Mouse (Mus musculus) layer of hippocampus, adult 11-12 months (tissue): Measurements from ENCODE around the gene Syce2.
A peak's percentile ranks its signal among the peaks of the same experiment; 100 is the strongest.

Experiments used
- DNase-seq: peaks from one replicate; pipeline ENCODE4 v3.0.0; 2022; ENCODE audit warnings: low spot score

Gene Syce2

DNA sequence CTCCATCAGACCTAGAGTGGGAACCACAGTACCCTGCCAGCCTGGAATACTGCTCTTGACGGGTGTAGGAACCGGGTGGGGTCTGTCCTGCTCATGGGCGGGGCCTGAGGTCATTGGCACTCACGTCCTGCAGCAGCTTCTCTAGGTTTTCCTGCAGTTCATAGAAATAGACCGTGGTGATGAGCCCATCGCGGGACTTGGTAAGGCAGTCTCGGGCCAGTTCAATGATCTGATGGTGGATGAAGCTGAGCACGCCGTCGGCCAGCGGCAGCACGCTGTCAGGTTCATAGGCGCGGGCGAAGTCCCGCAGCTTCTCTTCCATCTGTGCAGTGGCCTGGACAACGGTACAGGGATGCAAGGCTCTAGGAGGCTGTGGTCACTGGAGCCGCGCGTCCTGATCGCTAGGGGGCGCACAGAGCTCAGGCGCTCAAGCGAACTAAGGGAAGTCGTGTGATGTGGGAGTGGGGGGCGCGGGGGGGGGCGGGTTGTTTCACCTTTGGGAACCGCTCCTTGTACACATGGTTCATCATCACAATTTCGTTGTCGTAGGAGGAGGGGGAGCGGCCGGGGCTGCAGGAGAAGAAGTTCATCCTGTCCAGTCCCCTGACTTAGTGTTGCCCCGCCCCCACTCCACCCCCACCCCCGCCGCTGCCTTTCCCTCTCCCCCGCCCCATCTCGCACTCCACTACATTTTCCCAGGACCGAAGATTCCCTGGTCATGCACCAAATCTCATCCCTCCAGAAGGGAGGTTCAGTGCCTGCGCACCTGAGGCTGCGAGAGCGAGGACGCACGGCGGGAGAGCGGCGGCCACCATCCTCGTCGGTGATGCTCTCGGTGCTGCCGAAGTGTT is 56.8 kb downstream of the Syce2 start:
- DNase-seq, result peak; percentile 75

DNA sequence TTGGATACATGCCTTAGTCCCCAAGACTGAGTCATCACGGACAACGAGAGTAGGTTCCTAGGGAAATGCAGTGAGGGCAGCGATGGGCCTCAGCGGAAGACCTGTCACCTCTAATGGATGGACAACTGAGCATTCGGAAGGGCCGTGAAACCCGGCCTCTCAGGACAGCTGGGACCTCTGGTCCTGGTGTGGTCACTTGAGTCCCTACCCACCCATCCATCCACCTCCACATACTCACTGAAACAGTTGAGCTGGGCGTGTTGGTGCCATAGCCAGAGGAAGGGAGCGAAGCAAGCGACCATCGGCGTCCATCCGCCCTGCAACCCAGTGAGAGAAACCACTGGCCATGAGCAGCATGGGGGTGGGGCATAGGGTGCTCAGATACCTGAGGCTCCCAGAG is 58.7 kb downstream of the Syce2 start:
- DNase-seq, result no peak

DNA sequence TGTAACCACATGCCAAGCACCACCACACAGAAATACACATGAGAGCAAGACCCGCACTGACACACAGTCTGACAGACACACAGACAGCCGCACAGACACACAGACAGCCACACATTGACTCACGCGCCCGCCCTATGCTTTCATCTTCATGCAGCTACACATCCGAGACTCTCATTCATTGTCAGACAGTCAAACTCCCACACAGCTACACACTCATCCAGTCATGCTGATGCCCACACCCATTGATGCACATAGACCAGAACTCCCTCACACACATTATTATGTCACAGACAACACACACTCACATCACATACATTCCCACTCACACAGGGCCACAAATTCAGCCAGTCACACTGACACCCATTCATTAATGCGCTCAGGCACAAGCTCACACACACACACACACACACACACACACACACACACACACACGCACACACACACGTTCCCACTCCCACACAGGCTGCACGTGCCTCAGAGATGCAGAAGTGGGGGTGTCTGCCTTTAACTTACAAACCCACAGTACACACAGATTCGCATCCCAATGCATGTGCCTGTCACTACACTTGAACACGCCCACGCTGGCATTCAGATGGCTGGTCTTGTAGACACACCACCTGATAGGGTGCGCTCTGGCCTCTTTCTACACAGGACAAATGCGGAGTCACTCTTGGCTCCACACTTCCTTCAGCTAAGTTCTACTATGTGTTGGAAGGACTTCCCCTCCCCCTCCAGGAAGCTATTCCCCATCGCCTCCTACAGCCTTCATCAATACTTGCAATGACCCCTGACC is 62.1 kb downstream of the Syce2 start:
- peak; percentile 43 for DNase-seq

DNA sequence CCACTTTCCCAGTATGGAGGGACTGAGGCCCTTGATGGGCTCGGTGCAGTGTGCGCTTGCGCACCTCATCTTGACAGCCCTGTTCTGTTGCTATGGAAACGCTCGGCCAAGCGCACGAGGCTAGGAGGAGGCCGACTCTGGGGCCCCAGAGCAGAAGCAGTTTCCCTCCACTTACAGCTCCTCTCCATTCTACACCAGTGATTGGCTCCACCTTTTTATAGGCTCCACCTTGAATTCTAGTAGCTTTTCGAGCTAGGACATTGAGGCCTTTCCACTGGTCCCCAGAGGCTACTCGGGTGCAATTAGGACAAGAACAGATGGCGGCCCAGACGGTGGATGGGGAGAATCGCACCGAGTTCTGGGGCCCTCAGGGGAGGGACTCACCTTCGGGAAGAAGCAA is 62.9 kb downstream of the Syce2 start:
- peak; percentile 36 for DNase-seq

DNA sequence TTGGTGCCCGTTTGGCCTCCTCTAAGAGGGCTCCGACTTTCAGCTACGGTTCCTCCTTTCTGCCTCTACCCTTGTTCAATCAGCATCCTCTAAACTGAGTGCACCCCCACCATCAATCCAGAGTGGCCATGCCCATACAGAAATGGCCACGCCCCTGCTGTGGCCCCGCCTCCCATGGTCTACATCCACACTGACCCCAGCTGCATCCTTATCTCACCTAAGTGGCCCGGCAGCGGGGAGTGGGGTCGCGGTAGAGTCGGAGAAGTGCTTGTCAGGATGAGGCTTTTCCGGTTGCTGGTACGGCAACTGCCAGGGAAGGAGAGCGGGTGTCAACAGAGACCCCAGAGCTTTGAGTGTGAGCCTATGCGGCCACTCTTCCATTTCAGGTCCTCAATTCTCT is 63.6 kb downstream of the Syce2 start:
- peak; percentile 17 for DNase-seq

DNA sequence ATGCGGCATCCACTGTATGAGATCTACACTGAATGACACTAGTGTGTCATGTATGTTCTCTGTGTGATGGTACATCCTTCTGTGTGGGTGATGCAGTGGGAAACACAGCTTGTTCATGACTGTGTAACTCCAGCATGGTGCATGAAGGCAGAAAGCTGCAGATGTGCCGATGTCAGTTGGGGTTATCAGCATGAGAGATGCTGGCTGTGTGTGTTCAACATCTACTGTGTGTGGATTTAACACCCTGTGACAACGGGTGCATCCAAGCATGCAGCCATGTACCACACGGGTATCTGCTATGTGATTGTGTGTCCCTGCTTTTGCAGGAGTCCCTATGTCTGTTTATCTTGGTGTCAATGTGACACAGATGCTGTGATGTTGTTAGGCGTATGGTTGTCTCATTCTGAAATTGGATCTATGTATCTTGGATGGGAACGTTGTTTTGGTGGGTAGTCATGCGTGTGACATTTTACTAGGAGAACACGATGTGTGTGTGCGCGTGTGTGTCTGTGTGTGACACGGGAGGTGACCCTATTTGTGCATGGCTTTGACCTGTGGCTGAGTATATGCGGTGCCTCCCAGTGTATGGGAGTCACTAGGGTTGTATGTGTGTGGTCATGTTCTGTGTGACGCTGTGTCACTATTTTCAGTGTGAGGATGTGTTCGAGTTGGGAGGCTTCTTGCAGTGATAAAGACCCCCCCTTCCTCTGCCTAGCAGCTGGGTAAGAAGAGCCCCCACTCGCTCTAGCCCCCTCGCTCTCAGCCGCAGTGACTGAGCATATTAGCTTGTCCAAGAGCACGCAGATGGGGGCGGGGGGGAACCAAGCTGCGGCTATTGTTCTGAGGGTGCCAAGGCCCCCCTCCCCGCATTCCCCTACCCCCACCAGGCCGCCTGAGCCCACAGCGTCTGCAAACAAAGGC is 64.4 kb downstream of the Syce2 start:
- DNase-seq, result no peak

DNA sequence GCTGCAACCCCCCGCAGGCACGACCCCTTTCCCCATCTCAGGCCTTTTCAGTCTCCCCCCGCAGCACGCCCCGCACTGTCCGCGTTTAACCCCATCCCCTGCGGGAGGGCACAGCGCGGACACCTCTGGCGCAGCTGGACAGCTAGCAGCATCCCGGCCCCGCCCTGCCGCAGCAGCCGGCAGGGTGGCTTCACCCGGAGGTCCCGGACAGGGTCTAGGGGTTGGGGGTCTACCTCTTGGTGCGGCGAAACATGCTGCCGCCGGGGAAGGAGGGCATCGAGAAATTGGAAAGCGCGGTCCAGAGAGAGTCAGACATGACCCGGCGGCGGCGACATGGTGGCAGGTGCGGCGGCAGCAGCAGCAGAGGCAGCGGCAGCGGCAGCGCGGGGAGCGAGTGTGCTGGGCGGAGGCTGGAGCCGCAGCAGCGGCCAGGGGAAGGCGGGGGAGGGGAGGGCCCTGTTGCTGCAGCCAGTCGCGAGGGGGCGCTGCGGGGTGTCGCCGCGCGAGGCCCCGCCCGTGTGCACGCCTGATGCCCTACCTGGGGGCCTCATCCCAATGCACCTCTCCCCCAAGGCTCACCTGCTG is 65.1 kb downstream of the Syce2 start, which contains the start of gene Mast1:
Mast1 (minus strand) TSS at position 398 of the 585 bp plus-strand sequence.
- peak; percentile 58 for DNase-seq
